ENCODE assay signal across 16 mouse cellular contexts in genomic region chr2:69015822-69016221, GRCm38 (mm10).
A peak's percentile ranks its signal among the peaks of the same experiment; 100 is the strongest.
DNase-seq lines count a peak whose midpoint lies in the region; ATAC-seq and TF ChIP-seq lines count a peak whose summit lies in the region.
"Had no signal": no experiment of that assay in that cellular context is flagged by ENCODE, and none has a peak within 500 bp of the region (broad histone marks: within the 10 kb centered on the region; RNA-seq: fewer than 3 reads in every experiment).

No protein-coding gene starts in this region.

- WGBS in heart, adult 2 months: 61% methylated on average over 5 of the region's 5 CpGs
- WGBS in heart, postnatal 0 days: 36% methylated on average over 5 of the region's 5 CpGs
- 63% methylated on average over 5 of the region's 5 CpGs for WGBS in liver, embryonic 12.5 days (ENCODE audit: insufficient replicate concordance)
- 71% methylated on average over 5 of the region's 5 CpGs for WGBS in liver, embryonic 11.5 days

- H3K4me2 ChIP-seq in heart, postnatal 0 days (ENCODE audit: low read depth, low read length): no peak overlapping the region
- no peak overlapping the region for H3K4me2 ChIP-seq in liver, embryonic 12.5 days
- H3K4me2 ChIP-seq in liver, embryonic 11.5 days: no peak overlapping the region
- H3K4me2 ChIP-seq: embryonic facial prominence, embryonic 12.5 days; heart, embryonic 13.5 days; hindbrain, embryonic 13.5 days had no signal

- no peak overlapping the region for H3K27ac ChIP-seq in heart, adult 2 months
- no peak overlapping the region for H3K27ac ChIP-seq in heart, postnatal 0 days (ENCODE audit: low read depth)
- no peak overlapping the region for H3K27ac ChIP-seq in liver, embryonic 12.5 days
- no peak overlapping the region for H3K27ac ChIP-seq in liver, embryonic 11.5 days (ENCODE audit: low read depth, low read length)
- H3K27ac ChIP-seq: embryonic facial prominence, embryonic 12.5 days; heart, embryonic 13.5 days; hindbrain, embryonic 13.5 days; hindbrain, postnatal 0 days had no signal

- TF ChIP-seq EP300 in heart, adult 2 months (IDR thresholded peaks at IDR 0.05; ENCODE audit: insufficient read depth, low read depth, low read length): no peak
- no peak for TF ChIP-seq EP300 in heart, postnatal 0 days (IDR thresholded peaks at IDR 0.05; ENCODE audit: low read depth)

- no peaks in the 10 kb centered on the region for H3K79me2 ChIP-seq in heart, adult 2 months (replicated peaks; ENCODE audit: control insufficient read depth, insufficient read depth, low read length)

- DNase-seq in heart, adult 11 months: peak; percentile 86
- DNase-seq in heart, adult 2 months: no peak
- DNase-seq in heart, postnatal 0 days (ENCODE audit: low spot score): no peak
- no peak for DNase-seq in heart, postnatal 36 days
- DNase-seq in liver, embryonic 11.5 days (ENCODE audit: low spot score): no peak
- no peak for DNase-seq in retina, embryonic 14.5 days (ENCODE audit: low spot score)
- DNase-seq: adrenal gland, adult 2 months; adrenal gland, postnatal 25 days; gastrocnemius, postnatal 36 days; kidney, adult 2 months had no signal

- H3K9ac ChIP-seq in heart, adult 2 months (ENCODE audit: low read depth, low read length): no peak overlapping the region
- no peak overlapping the region for H3K9ac ChIP-seq in heart, postnatal 0 days (replicated peaks; ENCODE audit: low read depth, low read length)
- no peak overlapping the region for H3K9ac ChIP-seq in liver, embryonic 12.5 days
- no peak overlapping the region for H3K9ac ChIP-seq in liver, embryonic 11.5 days (ENCODE audit: low read depth, low read length)
- H3K9ac ChIP-seq: embryonic facial prominence, embryonic 12.5 days; heart, embryonic 13.5 days; hindbrain, embryonic 13.5 days had no signal

- no peak for TF ChIP-seq CTCF in heart, adult 2 months (IDR thresholded peaks at IDR 0.05)
- no peak for TF ChIP-seq CTCF in heart, postnatal 0 days (IDR thresholded peaks at IDR 0.05; ENCODE audit: low read depth)

- TF ChIP-seq POLR2A in heart, adult 2 months (IDR thresholded peaks at IDR 0.05; ENCODE audit: insufficient read depth, low read depth, low read length): no peak

- no peaks in the 10 kb centered on the region for H3K27me3 ChIP-seq in heart, adult 2 months (ENCODE audit: control insufficient read depth, insufficient read depth, low read length)
- H3K27me3 ChIP-seq in heart, postnatal 0 days (ENCODE audit: control insufficient read depth, insufficient read depth, low read length): no peaks in the 10 kb centered on the region
- H3K27me3 ChIP-seq in liver, embryonic 12.5 days (replicated peaks): no peaks in the 10 kb centered on the region
- no peaks in the 10 kb centered on the region for H3K27me3 ChIP-seq in liver, embryonic 11.5 days (replicated peaks; ENCODE audit: control insufficient read depth, insufficient read depth, low read length)
- H3K27me3 ChIP-seq: embryonic facial prominence, embryonic 12.5 days; heart, embryonic 13.5 days; hindbrain, embryonic 13.5 days had no signal

- H3K9me3 ChIP-seq in heart, postnatal 0 days (replicated peaks; ENCODE audit: control insufficient read depth, low read length): no peaks in the 10 kb centered on the region
- H3K9me3 ChIP-seq in liver, embryonic 12.5 days (replicated peaks): no peaks in the 10 kb centered on the region
- no peaks in the 10 kb centered on the region for H3K9me3 ChIP-seq in liver, embryonic 11.5 days (ENCODE audit: control insufficient read depth, low read length)
- H3K9me3 ChIP-seq: embryonic facial prominence, embryonic 12.5 days; heart, embryonic 13.5 days; hindbrain, embryonic 13.5 days had no signal

- ATAC-seq in heart, postnatal 0 days (ENCODE audit: insufficient read depth, low read depth): peak; percentile 82
- 0 out of 2 replicates have a peak, but pooled peaks have one; percentile 24 for ATAC-seq in liver, embryonic 12.5 days
- no peak for ATAC-seq in liver, embryonic 11.5 days (replicated peaks; ENCODE audit: low FRiP score)
- ATAC-seq: forebrain, embryonic 16.5 days; hindbrain, postnatal 0 days had no signal

- no peaks in the 10 kb centered on the region for H3K36me3 ChIP-seq in heart, adult 2 months (ENCODE audit: control insufficient read depth, insufficient read depth, low read length)
- H3K36me3 ChIP-seq in heart, postnatal 0 days (replicated peaks; ENCODE audit: control insufficient read depth, insufficient read depth, low read length): no peaks in the 10 kb centered on the region
- no peaks in the 10 kb centered on the region for H3K36me3 ChIP-seq in liver, embryonic 12.5 days
- no peaks in the 10 kb centered on the region for H3K36me3 ChIP-seq in liver, embryonic 11.5 days (ENCODE audit: control insufficient read depth, insufficient read depth, low read length)
- H3K36me3 ChIP-seq: embryonic facial prominence, embryonic 12.5 days; heart, embryonic 13.5 days; hindbrain, embryonic 13.5 days had no signal

- H3K4me1 ChIP-seq in heart, adult 2 months (ENCODE audit: control insufficient read depth, insufficient read depth, low read length): no peaks in the 10 kb centered on the region; the same call in 1 of the 2 replicates
- H3K4me1 ChIP-seq in heart, postnatal 0 days (ENCODE audit: control insufficient read depth, insufficient read depth): peaks cover 20% of the 10 kb centered on the region
- no peaks in the 10 kb centered on the region for H3K4me1 ChIP-seq in liver, embryonic 12.5 days
- H3K4me1 ChIP-seq in liver, embryonic 11.5 days (replicated peaks; ENCODE audit: control insufficient read depth, insufficient read depth, low read length): no peaks in the 10 kb centered on the region

- H3K4me3 ChIP-seq in heart, adult 2 months: no peak overlapping the region
- H3K4me3 ChIP-seq in heart, postnatal 0 days (ENCODE audit: low read depth, low read length): no peak overlapping the region
- H3K4me3 ChIP-seq in liver, embryonic 12.5 days: no peak overlapping the region
- no peak overlapping the region for H3K4me3 ChIP-seq in liver, embryonic 11.5 days (ENCODE audit: low read depth, low read length)
- H3K4me3 ChIP-seq: embryonic facial prominence, embryonic 12.5 days; heart, embryonic 13.5 days; hindbrain, embryonic 13.5 days had no signal

- intact Hi-C loops in heart, adult 2 months (cut with DNase I): no loop called here
- intact Hi-C loops in heart, postnatal 36 days (cut with DNase I): no loop called here
